Mouse (Mus musculus): ENCODE results near the gene Gm21970.
A peak's percentile ranks its signal among the peaks of the same experiment; 100 is the strongest.
"Not testable (repeated sequence)": the region's sequence is repeated elsewhere in the genome, so short reads cannot be mapped to it uniquely, and the experiment has no call there.

The Gm21970 gene

GRCm38 (mm10) chr16:91404828-91405577, 13.5 kb downstream of the Gm21970 start:
- no peak for DNase-seq

- DNase-seq, result peak; percentile 85 to 86
Measured at GRCm38 (mm10) chr16:91405640-91406584, 14.4 kb downstream of the Gm21970 start, which contains the start of gene Il10rb. Il10rb (plus strand) TSS chr16:91406164.

GRCm38 (mm10) chr16:91406585-91407220, 15.2 kb downstream of the Gm21970 start:
- DNase-seq, result peak; percentile 64 to 76

- no peak for DNase-seq
Measured at GRCm38 (mm10) chr16:91413102-91413844, 21.8 kb downstream of the Gm21970 start.

- no peak for DNase-seq
Measured at GRCm38 (mm10) chr16:91415391-91416189, 24.1 kb downstream of the Gm21970 start.

GRCm38 (mm10) chr16:91416357-91416756, 24.8 kb downstream of the Gm21970 start:
- DNase-seq, result no peak

GRCm38 (mm10) chr16:91416938-91417337, 25.4 kb downstream of the Gm21970 start:
- DNase-seq, result no peak

GRCm38 (mm10) chr16:91418531-91418930, 27.0 kb downstream of the Gm21970 start:
- no peak for DNase-seq

- DNase-seq, result no peak
Measured at GRCm38 (mm10) chr16:91425816-91426215, 34.3 kb downstream of the Gm21970 start.

GRCm38 (mm10) chr16:91426586-91426985, 35.1 kb downstream of the Gm21970 start:
- DNase-seq, result no peak

- DNase-seq, result no peak
Measured at GRCm38 (mm10) chr16:91427461-91427860, 35.9 kb downstream of the Gm21970 start.

- no peak for DNase-seq
Measured at GRCm38 (mm10) chr16:91428259-91428865, 36.8 kb downstream of the Gm21970 start.

- DNase-seq, result no peak
Measured at GRCm38 (mm10) chr16:91432720-91433328, 41.3 kb downstream of the Gm21970 start.

- DNase-seq, result no peak
Measured at GRCm38 (mm10) chr16:91433329-91433933, 41.9 kb downstream of the Gm21970 start.

- DNase-seq, result no peak
Measured at GRCm38 (mm10) chr16:91434119-91434518, 42.6 kb downstream of the Gm21970 start.

GRCm38 (mm10) chr16:91438081-91438480, 46.6 kb downstream of the Gm21970 start:
- no peak for DNase-seq

GRCm38 (mm10) chr16:91438599-91438998, 47.1 kb downstream of the Gm21970 start:
- not testable (repeated sequence) for DNase-seq

- peak; percentile 86 to 88 for DNase-seq
Measured at GRCm38 (mm10) chr16:91441366-91441765, 49.8 kb downstream of the Gm21970 start.

- no peak for DNase-seq
Measured at GRCm38 (mm10) chr16:91441811-91442240, 50.3 kb downstream of the Gm21970 start.

GRCm38 (mm10) chr16:91442446-91442845, 50.9 kb downstream of the Gm21970 start:
- DNase-seq, result no peak

Data from lung, adult 18-20 months (tissue).